Mouse (Mus musculus) cerebellum, adult 11 months (tissue): Measurements from ENCODE around the gene Prpf39.

Experiments
- DNase-seq: peaks from one replicate; pipeline ENCODE4 v3.0.0; 2022

Gene Prpf39

DNA sequence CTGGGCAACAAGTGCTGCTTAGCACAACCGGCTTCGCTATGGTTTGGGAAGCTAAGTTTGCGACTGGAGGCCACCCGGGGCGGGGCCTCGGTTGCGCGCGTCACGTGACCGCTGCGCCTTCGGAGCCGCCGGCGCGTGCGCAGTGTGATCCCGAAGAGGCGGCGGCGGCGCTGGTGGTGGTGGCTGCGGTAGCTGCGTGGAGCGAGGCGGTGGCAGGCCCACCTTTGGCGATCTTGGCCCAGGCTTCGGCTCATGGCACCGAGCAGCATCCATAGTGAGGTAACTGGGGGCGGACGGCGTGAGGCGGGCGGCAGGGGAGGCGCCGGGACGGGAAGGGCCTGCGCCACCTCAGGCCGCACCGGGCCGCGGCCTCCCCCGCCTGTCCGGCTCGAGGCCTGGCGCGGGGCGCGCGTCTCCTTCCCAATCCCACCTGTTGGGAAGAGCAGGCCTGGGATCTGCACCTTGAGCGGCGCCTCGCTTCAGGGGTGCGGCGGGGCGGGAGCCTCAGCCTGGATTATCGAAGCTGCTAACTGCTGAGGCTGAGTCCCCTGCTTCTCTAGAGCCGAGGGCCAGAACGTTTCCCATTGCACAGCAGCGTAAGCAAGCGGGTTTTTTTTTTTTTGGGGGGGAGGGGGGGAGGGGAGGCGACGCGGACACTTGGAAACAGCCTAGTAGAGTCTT lies at the start of gene Prpf39:
TSS of gene Prpf39 (plus strand) at position 144 of the 681 bp plus-strand sequence.
- DNase-seq: peak; percentile 90

- DNase-seq: no peak
These were observed 28.4 kb upstream of the Prpf39 start for GRCm38 (mm10) chr12:65007725-65008124.

GRCm38 (mm10) chr12:65022842-65023241 lies 13.3 kb upstream of the Prpf39 start:
- no peak for DNase-seq

GRCm38 (mm10) chr12:65035839-65036189 lies 319 bp upstream of the Prpf39 start:
- DNase-seq: no peak

DNA sequence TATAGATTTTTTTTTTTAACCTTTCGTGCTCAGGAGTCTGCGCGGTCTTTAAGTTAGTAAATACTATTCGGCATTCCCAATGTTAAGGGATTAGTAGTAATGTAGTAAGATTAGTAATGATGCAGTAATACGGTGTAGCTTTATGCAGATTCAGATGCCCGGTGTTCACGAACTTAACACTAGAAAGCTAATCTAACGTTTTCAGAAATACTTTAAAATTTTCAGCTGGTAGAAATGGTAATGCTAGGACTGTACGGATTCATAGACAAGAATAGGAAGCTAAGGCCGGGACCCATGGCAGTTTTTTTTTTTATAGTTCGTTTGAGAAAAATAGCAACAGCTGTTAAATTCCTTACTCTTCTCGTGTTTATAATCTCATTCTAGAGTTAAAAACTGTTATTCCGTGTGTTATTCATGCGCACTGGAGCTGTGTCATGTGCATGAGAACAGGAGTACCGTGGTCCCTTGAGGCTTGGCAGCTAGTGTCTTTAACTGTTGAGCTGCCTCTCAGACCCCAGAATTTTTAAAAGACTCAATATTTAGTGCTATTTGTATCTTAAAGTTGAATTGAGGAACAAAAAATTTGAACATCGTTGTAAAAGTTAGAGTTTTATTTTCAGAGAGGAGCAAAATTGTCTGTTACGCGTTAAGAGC lies 886 bp downstream of the Prpf39 start:
- no peak for DNase-seq

DNA sequence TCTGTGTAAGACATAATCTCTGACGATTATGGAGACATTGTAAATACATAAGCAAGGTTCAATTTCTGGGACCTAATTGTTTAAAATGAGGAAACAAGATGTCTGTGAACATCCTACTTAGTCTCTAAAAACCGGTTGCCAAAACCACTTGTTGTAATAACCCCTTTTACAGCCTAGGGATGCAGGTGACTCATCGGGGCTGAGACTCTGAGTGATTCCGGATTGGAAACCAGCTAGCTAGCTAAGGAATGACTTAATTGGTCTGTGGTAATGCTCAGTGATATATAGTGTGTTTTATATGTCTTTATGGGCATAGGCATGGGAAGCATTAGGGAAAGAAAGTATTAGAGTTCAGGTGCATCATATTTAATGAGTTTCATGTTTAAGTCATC lies 1.4 kb downstream of the Prpf39 start:
- DNase-seq: no peak

- no peak for DNase-seq
These were observed 12.7 kb downstream of the Prpf39 start for GRCm38 (mm10) chr12:65048799-65049198.

- no peak for DNase-seq
These were observed 22.1 kb downstream of the Prpf39 start for GRCm38 (mm10) chr12:65058203-65058602.

GRCm38 (mm10) chr12:65061082-65061481 lies 24.9 kb downstream of the Prpf39 start:
- DNase-seq: no peak

- DNase-seq: no peak
These were observed 29.1 kb downstream of the Prpf39 start for GRCm38 (mm10) chr12:65065241-65065640.

DNA sequence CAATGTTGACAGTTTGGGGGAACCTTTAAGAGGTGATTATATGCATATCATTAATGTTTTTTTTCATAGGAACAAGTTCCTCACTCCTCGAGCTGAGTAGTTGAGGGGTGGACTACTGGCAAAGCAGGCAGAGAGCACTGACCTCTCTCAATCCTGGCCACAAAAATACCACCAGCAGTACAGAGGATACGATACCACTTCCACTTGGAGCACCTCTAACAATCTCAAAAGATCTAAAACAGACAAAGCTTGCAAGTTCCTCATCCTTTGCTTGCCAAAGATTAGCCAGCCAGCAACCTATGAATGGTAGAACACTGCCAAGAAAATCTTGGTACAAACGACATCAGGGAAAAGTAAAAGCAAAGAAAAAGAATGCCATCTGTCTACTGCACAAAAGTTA lies 30.1 kb downstream of the Prpf39 start:
- DNase-seq: no peak

- DNase-seq: no peak
These were observed 32.3 kb downstream of the Prpf39 start for GRCm38 (mm10) chr12:65068409-65068808.

GRCm38 (mm10) chr12:65072911-65073610 lies 36.9 kb downstream of the Prpf39 start:
- no peak for DNase-seq

DNA sequence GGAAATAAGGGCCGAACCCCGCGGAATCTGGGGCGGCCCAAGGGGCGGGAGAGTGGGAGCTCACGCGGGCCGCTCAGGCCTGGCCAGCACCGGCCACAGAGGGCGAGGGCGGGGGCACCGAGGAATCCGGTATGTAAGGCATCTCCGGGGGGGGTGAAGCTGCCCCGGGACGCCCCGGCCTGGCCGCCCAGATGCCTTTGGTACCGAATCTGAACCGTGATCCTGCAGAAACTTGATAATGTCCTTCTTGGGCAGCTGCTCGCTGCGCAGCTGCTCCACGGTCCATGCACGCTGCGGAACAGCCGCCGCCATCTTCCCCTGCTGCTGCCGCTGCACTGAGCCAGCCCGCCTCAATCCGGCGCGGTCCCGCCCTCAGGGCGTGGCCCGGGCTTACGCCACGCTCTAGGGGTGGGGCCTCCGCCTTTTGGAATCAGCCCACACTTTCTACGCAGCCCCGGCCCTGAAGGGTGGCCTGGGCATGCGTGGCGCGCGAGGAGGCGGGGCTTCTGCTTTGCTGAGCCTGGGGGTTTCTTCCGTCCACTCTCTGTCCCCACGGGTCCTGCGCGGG lies 37.6 kb downstream of the Prpf39 start, which contains the start of gene Fkbp3:
TSS of gene Fkbp3 (minus strand) at position 397 of the 568 bp plus-strand sequence.
- DNase-seq: peak; percentile 97

DNA sequence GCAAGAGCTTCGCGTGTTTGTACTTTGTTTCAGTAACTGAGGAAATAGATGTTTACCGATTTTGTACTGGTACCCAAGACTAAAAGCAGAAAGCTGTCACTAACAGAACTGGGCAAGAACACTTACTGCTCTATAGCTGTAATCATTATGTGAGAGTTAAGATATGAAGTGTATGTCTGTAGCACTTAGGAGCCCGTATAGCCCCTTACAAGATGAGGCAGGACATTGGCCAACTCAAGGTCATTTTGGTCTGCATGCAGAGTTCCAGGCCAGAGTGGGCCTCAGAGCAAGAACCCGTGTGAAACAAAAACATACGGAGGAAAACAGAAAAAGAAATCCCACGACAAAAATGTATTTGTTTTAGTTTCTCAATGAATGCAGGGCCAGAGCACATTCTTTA lies 38.5 kb downstream of the Prpf39 start:
- no peak for DNase-seq

- DNase-seq: peak; percentile 87
These were observed 39.1 kb downstream of the Prpf39 start, which contains the start of gene Fancm for GRCm38 (mm10) chr12:65075085-65075732. Gene Fancm, plus strand, starts transcription at chr12:65075603.

- DNase-seq: no peak
These were observed 39.7 kb downstream of the Prpf39 start for GRCm38 (mm10) chr12:65075733-65076310.

GRCm38 (mm10) chr12:65076906-65077305 lies 40.8 kb downstream of the Prpf39 start:
- DNase-seq: no peak

GRCm38 (mm10) chr12:65108746-65109145 lies 72.6 kb downstream of the Prpf39 start:
- no peak for DNase-seq

DNA sequence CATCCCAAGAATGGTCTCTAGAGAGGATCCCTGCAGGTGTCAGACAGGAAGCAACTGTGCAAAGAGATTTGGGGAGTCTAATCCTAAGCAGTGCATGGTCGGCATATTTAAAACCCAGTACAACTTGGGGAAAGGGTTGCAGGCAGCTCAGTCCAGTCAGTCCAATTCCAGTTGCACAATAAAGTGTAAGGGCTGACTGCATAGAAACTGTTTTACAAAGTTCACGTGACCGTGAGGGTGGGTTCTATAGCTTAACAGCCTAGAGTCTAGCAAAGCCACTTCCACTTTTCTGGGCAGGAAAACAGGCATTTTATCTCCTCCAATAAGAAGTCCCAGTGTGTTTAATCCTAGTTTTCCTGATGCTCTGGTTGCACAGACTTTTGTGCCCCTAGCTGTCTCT lies 75.4 kb downstream of the Prpf39 start:
- DNase-seq: no peak

DNA sequence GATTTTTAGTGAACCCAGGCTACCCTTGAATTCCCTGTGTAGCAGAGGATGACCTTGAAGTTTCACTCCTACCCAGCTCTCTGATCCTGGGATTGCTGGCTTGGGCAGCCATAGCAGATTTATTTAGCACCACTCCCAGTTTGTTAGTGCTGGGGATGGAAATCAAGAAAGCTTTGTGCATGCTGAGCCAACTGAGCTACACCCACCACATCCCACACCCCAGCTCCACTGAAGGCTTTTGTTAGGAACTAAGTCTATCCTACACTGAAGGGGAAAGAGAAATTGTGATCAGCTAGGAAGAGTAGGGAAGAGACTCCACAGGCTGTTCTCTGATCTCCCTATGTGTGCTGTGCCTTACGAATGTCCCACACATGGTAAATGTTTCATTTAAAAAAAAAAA lies 76.7 kb downstream of the Prpf39 start:
- DNase-seq: no peak
